Mouse (Mus musculus) embryonic stem cell, embryonic (primary cell): ENCODE results near the gene Birc2.

ENCODE experiments used
- CTCF ChIA-PET, 4 experiments: fragments of 300-600 bp in 2 of 4; fragments of 350-600 bp in 2 of 4; sonication (Branson Sonifier 250); formaldehyde crosslinking; loops; one replicate each; lab custom pipeline; 2022; ENCODE audit warnings: inconsistent platforms in 2 of 4; lab: Charles Lee
- POLR2A ChIA-PET, 4 experiments: fragments of 300-600 bp in 2 of 4; fragments of 350-600 bp in 2 of 4; sonication (Branson Sonifier 250); formaldehyde crosslinking; loops; one replicate each; lab custom pipeline; 2022; ENCODE audit warnings: antibody characterized with exemption in 4 of 4, inconsistent platforms in 1 of 4; lab: Charles Lee

Birc2 gene

GRCm38 (mm10) chr9:7836905-7837805 is at the start of gene Birc2:
Gene Birc2 (minus strand): TSS chr9:7837064.
- CTCF ChIA-PET = interaction anchor here in 3 of 4 experiments (0.9 to 1.5 kb wide), 5 partner anchors 14 to 182 kb away, joined by 3 to 4 read pairs (median 4); no protein-coding TSS in a partner anchor
- POLR2A ChIA-PET = interaction anchor here (0.6 to 4.9 kb wide), 87 partner anchors 10 to 657 kb away, joined by 3 to 77 read pairs (median 5); partner anchors contain the start of genes Tmem123 (in 4 of the 4), Birc3 (in 3 of the 4), Yap1 (in 2 of the 4) and Cep126 (in 1 of the 4)

GRCm38 (mm10) chr9:7884346-7884745 is 47.5 kb upstream of the Birc2 start:
- CTCF ChIA-PET = no interaction called here
- POLR2A ChIA-PET = no interaction called here

GRCm38 (mm10) chr9:7882304-7882865 is 45.5 kb upstream of the Birc2 start:
- ChIA-PET CTCF (no interaction called here), POLR2A (interaction anchor here in 1 of 4 experiments (0.6 kb wide), 1 partner anchor 109 kb away, joined by 5 read pairs; no protein-coding TSS in a partner anchor)

- ChIA-PET CTCF (interaction anchor here in 3 of 4 experiments (0.5 to 1.5 kb wide), 6 partner anchors 20 to 773 kb away, joined by 3 to 6 read pairs (median 4); no protein-coding TSS in a partner anchor), POLR2A (interaction anchor here in 3 of 4 experiments (1.0 to 3.8 kb wide), 9 partner anchors 13 to 238 kb away, joined by 3 to 24 read pairs (median 4); partner anchors contain the start of genes Birc2 (in 2 of the 3) and Tmem123 (in 1 of the 3))
These were observed 36.8 kb upstream of the Birc2 start for GRCm38 (mm10) chr9:7873511-7874211.

GRCm38 (mm10) chr9:7872775-7873439 is 36.0 kb upstream of the Birc2 start, which contains the start of gene Birc3:
Gene Birc3 (minus strand): TSS chr9:7873186.
- ChIA-PET POLR2A (interaction anchor here (0.6 to 3.8 kb wide), 22 partner anchors 9 to 950 kb away, joined by 3 to 24 read pairs (median 4); partner anchors contain the start of genes Birc2 (in 3 of the 4) and Tmem123 (in 3 of the 4)), CTCF (interaction anchor here in 2 of 4 experiments (0.7 to 1.7 kb wide), 4 partner anchors 24 to 269 kb away, joined by 3 to 5 read pairs (median 4); no protein-coding TSS in a partner anchor)

- ChIA-PET POLR2A (interaction anchor here (0.5 to 3.8 kb wide), 24 partner anchors 9 to 950 kb away, joined by 3 to 24 read pairs (median 4); partner anchors contain the start of genes Birc2 (in 3 of the 4) and Tmem123 (in 3 of the 4)), CTCF (interaction anchor here (0.6 to 1.7 kb wide), 6 partner anchors 17 to 1170 kb away, joined by 3 to 16 read pairs (median 4); no protein-coding TSS in a partner anchor)
These were observed 35.3 kb upstream of the Birc2 start for GRCm38 (mm10) chr9:7872044-7872774.

GRCm38 (mm10) chr9:7871316-7872043 is 34.6 kb upstream of the Birc2 start:
- POLR2A ChIA-PET = interaction anchor here in 3 of 4 experiments (0.5 to 3.8 kb wide), 17 partner anchors 8 to 132 kb away, joined by 3 to 24 read pairs (median 4); partner anchors contain the start of genes Birc2 (in 3 of the 3) and Tmem123 (in 2 of the 3)
- CTCF ChIA-PET = interaction anchor here in 3 of 4 experiments (0.7 to 1.7 kb wide), 3 partner anchors 170 to 1171 kb away, joined by 4 to 16 read pairs (median 4); no protein-coding TSS in a partner anchor

GRCm38 (mm10) chr9:7870556-7871315 is 33.9 kb upstream of the Birc2 start:
- CTCF ChIA-PET = no interaction called here

GRCm38 (mm10) chr9:7868838-7869491 is 32.1 kb upstream of the Birc2 start:
- ChIA-PET CTCF (no interaction called here), POLR2A (interaction anchor here in 1 of 4 experiments (0.7 to 0.9 kb wide), 2 partner anchors 26 to 44 kb away, joined by 3 read pairs; no protein-coding TSS in a partner anchor)

More at GRCm38 (mm10) chr9:7870556-7871315, 33.9 kb upstream of the Birc2 start:
- POLR2A ChIA-PET = interaction anchor here in 3 of 4 experiments (0.8 to 3.8 kb wide), 5 partner anchors 34 to 37 kb away, joined by 3 to 24 read pairs (median 9); partner anchors contain the start of gene Birc2 (in 3 of the 3)

GRCm38 (mm10) chr9:7867981-7868380 is 31.1 kb upstream of the Birc2 start:
- ChIA-PET CTCF (interaction anchor here in 2 of 4 experiments (1.6 to 2.1 kb wide), 2 partner anchors 13 to 265 kb away, joined by 4 to 8 read pairs; no protein-coding TSS in a partner anchor), POLR2A (interaction anchor here in 1 of 4 experiments (0.6 kb wide), 1 partner anchor 16 kb away, joined by 3 read pairs; no protein-coding TSS in a partner anchor)

GRCm38 (mm10) chr9:7866981-7867380 is 30.1 kb upstream of the Birc2 start:
- POLR2A ChIA-PET = interaction anchor here in 1 of 4 experiments (0.6 to 0.7 kb wide), 2 partner anchors 71 to 93 kb away, joined by 3 to 4 read pairs; no protein-coding TSS in a partner anchor

GRCm38 (mm10) chr9:7860976-7861375 is 24.1 kb upstream of the Birc2 start:
- ChIA-PET CTCF (no interaction called here), POLR2A (interaction anchor here in 2 of 4 experiments (1.3 to 1.6 kb wide), 2 partner anchors 12 to 24 kb away, joined by 4 to 7 read pairs; partner anchors contain the start of genes Birc2 (in 1 of the 2) and Birc3 (in 1 of the 2))

More at GRCm38 (mm10) chr9:7866981-7867380, 30.1 kb upstream of the Birc2 start:
- CTCF ChIA-PET = interaction anchor here (0.6 to 2.1 kb wide), 6 partner anchors 12 to 408 kb away, joined by 3 to 8 read pairs (median 4); no protein-coding TSS in a partner anchor

GRCm38 (mm10) chr9:7855912-7856311 is 19.0 kb upstream of the Birc2 start:
- ChIA-PET POLR2A (interaction anchor here in 3 of 4 experiments (0.6 to 1.5 kb wide), 4 partner anchors 19 to 141 kb away, joined by 4 to 5 read pairs (median 4); partner anchors contain the start of genes Birc2 (in 2 of the 3) and Tmem123 (in 1 of the 3)), CTCF (interaction anchor here (0.6 to 1.5 kb wide), 16 partner anchors 11 to 261 kb away, joined by 3 to 34 read pairs (median 4); partner anchors contain the start of gene Birc2 (in 1 of the 4))
